Mouse (Mus musculus) lung, embryonic 14.5 days (tissue): ENCODE results near the gene Col13a1. TPM values are rescaled to one million over a fixed set of nuclear protein-coding genes. Genes with fewer than 3 reads are reported as not detected.

Experiments used
- ATAC-seq: fragments of 200-750 bp; cut with Nextera tagmentation; 2 replicates; pipeline ENCODE4 v1.8.0; 2017; ENCODE audit warnings: mild to moderate bottlenecking, moderate TSS enrichment, moderate library complexity; ENCODE audit not compliant: insufficient read depth
- DNase-seq: peaks from one replicate; pipeline ENCODE4 v3.0.0-alpha.2; 2015
- H3K27ac ChIP-seq: fragments of 300-500 bp; sonication (generic); 2 replicates; pipeline ENCODE4 v1.5.1; 2014; ENCODE audit warnings: low read depth, mild to moderate bottlenecking, moderate library complexity
- H3K27me3 ChIP-seq: fragments of 300-500 bp; sonication (generic); 2 replicates; pipeline ENCODE4 v1.6.1; 2014; ENCODE audit warnings: low read length, control low read depth; ENCODE audit not compliant: insufficient read depth
- H3K36me3 ChIP-seq: fragments of 300-500 bp; sonication (generic); 2 replicates; pipeline ENCODE4 v1.6.1; 2014; ENCODE audit warnings: control low read depth; ENCODE audit not compliant: insufficient read depth
- H3K4me1 ChIP-seq: fragments of 300-500 bp; sonication (generic); 2 replicates; pipeline ENCODE4 v1.6.1; 2014; ENCODE audit warnings: antibody characterized with exemption, control low read depth; ENCODE audit not compliant: insufficient read depth
- H3K4me2 ChIP-seq: fragments of 300-500 bp; sonication (generic); 2 replicates; pipeline ENCODE4 v1.6.1; 2014; ENCODE audit warnings: mild to moderate bottlenecking
- H3K4me3 ChIP-seq: fragments of 300-500 bp; sonication (generic); 2 replicates; pipeline ENCODE4 v1.5.1; 2014; ENCODE audit warnings: low read depth, low read length
- H3K9ac ChIP-seq: fragments of 300-500 bp; sonication (generic); 2 replicates; pipeline ENCODE4 v1.6.1; 2014
- H3K9me3 ChIP-seq: fragments of 300-500 bp; sonication (generic); 2 replicates; pipeline ENCODE4 v1.6.1; 2016; ENCODE audit warnings: low read depth, low read length, control low read depth
- CTCF ChIP-seq: IDR thresholded peaks from 2 replicates; pipeline ENCODE4 v1.5.1; 2016; ENCODE audit warnings: antibody characterized with exemption, low read depth
- WGBS: fragments of 180-500 bp; shearing (Covaris S2); extraction: QIAGEN DNeasy Blood & Tissue Kit; methylation state at CpG from one replicate; pipeline ENCODE4 v1.1.7; 2014; 5-methylcytosine and 5-hydroxymethylcytosine counted together
- polyA plus RNA-seq: library from polyadenylated mRNA; unstranded; fragments of >200 nt; fragmentation: Nextera tagmentation; extraction: Ambion mirVana; gene quantifications from 2 replicates; pipeline ENCODE4 v1.2.1, GENCODE M21; 2014

Gene Col13a1
- polyA plus RNA-seq, result 25.7 and 26.8 TPM in 2 replicates

DNA sequence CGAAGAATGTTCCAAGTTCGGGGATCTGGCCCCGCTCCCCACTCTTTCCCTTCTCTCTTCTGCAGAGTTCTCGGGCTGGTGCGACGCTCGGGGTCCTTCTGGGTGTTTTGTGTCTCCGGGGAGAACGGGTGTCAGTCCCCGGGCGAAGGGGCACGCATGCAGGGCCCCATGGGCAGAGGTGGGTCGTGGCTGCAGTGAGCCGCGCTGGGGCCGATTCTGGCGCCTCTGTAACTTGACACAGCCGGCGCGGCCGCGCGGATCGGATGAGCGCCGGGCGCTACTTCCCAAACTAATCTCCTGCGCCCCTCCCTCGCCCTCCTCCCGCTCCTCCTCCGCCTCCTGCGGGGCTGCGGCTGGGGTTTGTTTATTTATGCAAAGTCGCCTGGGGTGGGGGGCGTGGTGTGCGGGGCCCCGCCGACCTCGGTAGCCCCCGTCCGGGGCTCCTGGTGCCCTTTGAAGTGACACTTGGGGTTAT is at the start of gene Col13a1:
Gene Col13a1 (minus strand): TSS at position 243 of the 475 bp plus-strand sequence.
- ATAC-seq (peak; percentile 48), DNase-seq (peak; percentile 85)
- TF ChIP-seq CTCF, result no peak
- no peaks in the 10 kb centered on the region for H3K9me3 ChIP-seq
- peaks cover 32% of the 10 kb centered on the region for H3K27me3 ChIP-seq
- H3K9ac ChIP-seq, result peak within 1 kb of the TSS; percentile 67
- H3K4me1 ChIP-seq, result peaks cover 12% of the 10 kb centered on the region; the same call in 1 of the 2 replicates
- H3K4me2 ChIP-seq, result peak within 1 kb of the TSS; percentile 80
- peak within 1 kb of the TSS; percentile 31 for H3K27ac ChIP-seq
- peak within 1 kb of the TSS; percentile 59 for H3K4me3 ChIP-seq
- no peaks in the 10 kb centered on the region for H3K36me3 ChIP-seq
- under 1% methylated on average over 41 of the region's 41 CpGs for WGBS

DNA sequence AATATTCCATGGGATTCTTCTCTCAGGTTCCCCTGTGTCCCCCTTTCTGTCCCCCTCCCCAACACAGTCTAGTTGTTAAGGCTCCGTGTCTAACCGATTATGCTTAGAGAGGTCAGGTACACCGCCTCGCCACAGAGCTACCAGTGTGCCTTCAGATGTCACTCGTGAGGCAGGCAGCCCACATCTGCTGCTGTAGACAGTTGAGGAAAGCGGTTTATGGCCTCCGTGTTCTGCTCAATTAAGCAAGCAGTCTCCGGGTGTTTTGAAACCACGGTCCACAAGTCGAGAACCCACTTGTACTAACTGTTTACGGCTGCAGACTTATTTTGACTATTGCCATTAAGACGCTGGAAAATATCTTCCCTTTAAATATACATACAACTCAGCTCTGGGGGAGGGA is 48.8 kb upstream of the Col13a1 start:
- no peak for DNase-seq
- WGBS, result 65% methylated on average over 12 of the region's 12 CpGs
- H3K4me1 ChIP-seq, result peaks cover 6% of the 10 kb centered on the region; the same call in 1 of the 2 replicates
- H3K9ac ChIP-seq, result no peak overlapping the region
- H3K36me3 ChIP-seq, result no peaks in the 10 kb centered on the region
- no peaks in the 10 kb centered on the region for H3K27me3 ChIP-seq
- no peak for ATAC-seq
- H3K9me3 ChIP-seq, result no peaks in the 10 kb centered on the region
- no peak overlapping the region for H3K4me3 ChIP-seq
- TF ChIP-seq CTCF, result no peak
- no peak overlapping the region for H3K4me2 ChIP-seq
- no peak overlapping the region for H3K27ac ChIP-seq

DNA sequence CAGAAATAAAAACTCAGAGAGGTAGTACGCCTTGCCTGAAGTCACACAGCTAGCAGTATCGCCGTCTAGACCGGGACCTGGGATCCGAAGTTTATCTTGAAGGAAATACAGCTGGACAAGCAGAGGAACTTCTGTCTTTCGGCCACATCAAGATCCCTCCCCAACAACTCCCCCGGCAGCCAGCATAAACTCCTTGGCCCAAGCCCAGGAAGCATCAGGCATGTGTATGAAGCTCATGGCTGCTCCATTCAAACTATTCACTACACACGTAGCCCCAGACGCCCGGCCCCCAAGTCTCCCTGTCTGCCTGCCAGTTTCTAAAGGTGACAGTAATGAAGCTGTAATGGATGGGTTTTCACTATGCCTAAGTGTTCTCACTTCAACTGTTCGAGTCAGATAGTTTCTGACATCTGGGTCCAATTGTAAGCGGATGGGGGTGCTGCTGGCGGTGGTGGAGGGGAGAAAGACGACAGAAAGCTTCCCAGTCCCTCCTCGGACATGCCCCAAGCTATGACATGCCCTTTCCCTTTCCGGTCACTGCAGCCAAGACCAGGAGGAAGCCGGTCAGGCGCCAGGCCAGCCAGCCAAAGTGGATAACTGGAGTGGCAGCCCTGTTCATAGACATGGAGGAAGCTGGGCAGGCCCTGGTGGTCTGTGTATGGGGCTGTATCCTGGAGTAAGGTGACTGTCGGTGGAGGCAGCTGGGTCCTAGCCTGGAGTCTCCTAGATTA is 45.1 kb upstream of the Col13a1 start:
- H3K27ac ChIP-seq, result peak overlapping the region; percentile 40
- no peaks in the 10 kb centered on the region for H3K27me3 ChIP-seq
- H3K9me3 ChIP-seq, result no peaks in the 10 kb centered on the region
- TF ChIP-seq CTCF, result no peak
- H3K36me3 ChIP-seq, result no peaks in the 10 kb centered on the region
- peaks cover 13% of the 10 kb centered on the region; the same call in 1 of the 2 replicates for H3K4me1 ChIP-seq
- ATAC-seq, result peak; percentile 80
- H3K4me3 ChIP-seq, result no peak overlapping the region
- peak overlapping the region; percentile 10; the same call in 1 of the 2 replicates for H3K4me2 ChIP-seq
- WGBS, result 25% methylated on average over 19 of the region's 19 CpGs
- DNase-seq, result peak; percentile 92
- H3K9ac ChIP-seq, result no peak overlapping the region

DNA sequence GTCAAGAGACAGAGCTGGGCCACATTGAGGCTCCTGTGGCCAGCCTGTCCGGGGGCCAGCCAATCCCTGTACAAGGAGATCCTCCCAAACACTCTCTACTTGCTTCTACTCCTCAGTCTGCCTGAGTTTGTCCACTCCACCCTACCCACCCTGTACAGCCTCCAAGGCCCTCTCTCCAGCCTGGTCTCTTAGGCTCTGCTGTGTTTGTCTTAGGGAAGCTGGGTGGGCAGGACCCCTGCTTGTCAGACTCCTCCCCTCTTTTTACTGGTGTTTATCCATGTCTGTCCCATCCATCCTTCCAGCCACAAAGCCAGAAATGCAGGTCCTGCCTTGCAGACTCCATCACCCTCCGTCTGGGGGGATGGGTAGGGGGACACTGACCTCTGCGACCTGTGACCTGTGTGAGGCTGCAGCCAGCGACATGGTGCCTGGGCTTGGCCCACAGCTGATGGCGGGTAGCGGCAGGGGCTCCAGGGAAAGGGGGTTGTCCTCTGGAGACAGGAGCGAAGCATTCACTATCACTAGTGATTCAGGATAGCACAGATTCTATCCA is 41.2 kb upstream of the Col13a1 start:
- DNase-seq (no peak), ATAC-seq (peak; percentile 13; the same call in 1 of the 2 replicates)
- no peak overlapping the region for H3K4me3 ChIP-seq

DNA sequence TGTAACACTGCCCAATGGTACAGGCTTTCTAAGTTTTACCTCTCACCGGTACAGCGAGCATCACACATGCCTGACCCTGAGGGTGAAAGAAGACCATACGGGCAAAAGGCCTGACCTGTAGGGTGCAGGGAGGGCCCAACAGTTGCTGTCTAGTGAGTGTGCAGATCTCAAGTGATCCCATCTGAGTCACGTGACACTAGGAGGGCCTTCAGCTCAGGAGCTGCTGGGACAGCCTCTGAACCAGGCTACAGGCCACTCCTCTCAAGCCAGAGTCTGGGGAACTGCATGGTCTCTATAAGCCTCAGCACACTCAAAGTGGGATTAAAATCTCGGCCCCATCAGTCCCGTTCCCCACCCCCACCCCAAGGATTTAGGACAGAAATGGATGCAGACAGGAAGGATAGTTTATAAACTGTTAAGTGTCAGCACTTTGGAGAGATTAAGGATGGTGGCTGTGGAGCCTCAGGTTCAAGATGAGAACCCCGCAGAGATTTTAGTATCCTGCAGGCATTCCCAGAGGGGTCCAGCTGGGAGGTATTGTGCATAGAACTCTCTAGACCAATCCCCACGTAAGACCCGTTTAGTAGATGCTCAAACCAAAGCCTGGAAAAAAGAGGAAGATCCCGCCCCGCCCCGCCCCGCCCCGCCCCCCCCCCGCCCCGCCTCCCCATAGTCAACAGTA is 40.6 kb upstream of the Col13a1 start:
- Histone ChIP-seq H3K36me3 (no peaks in the 10 kb centered on the region), H3K9me3 (no peaks in the 10 kb centered on the region), H3K27me3 (no peaks in the 10 kb centered on the region), H3K4me3 (no peak overlapping the region), H3K4me1 (peaks cover 16% of the 10 kb centered on the region; the same call in 1 of the 2 replicates), H3K27ac (no peak overlapping the region), H3K4me2 (no peak overlapping the region), H3K9ac (no peak overlapping the region)
- DNase-seq (peak; percentile 33), ATAC-seq (0 out of 2 replicates have a peak, but pooled peaks have one; percentile 1)
- no peak for TF ChIP-seq CTCF
- WGBS, result 18% methylated on average over 16 of the region's 16 CpGs

More for the DNA sequence above, 41.2 kb upstream of the Col13a1 start:
- H3K4me1 ChIP-seq, result peaks cover 17% of the 10 kb centered on the region; the same call in 1 of the 2 replicates
- H3K36me3 ChIP-seq, result no peaks in the 10 kb centered on the region
- H3K9ac ChIP-seq, result no peak overlapping the region
- H3K4me2 ChIP-seq, result no peak overlapping the region
- TF ChIP-seq CTCF, result no peak
- no peaks in the 10 kb centered on the region for H3K27me3 ChIP-seq
- no peaks in the 10 kb centered on the region for H3K9me3 ChIP-seq
- no peak overlapping the region for H3K27ac ChIP-seq
- 21% methylated on average over 7 of the region's 7 CpGs for WGBS

DNA sequence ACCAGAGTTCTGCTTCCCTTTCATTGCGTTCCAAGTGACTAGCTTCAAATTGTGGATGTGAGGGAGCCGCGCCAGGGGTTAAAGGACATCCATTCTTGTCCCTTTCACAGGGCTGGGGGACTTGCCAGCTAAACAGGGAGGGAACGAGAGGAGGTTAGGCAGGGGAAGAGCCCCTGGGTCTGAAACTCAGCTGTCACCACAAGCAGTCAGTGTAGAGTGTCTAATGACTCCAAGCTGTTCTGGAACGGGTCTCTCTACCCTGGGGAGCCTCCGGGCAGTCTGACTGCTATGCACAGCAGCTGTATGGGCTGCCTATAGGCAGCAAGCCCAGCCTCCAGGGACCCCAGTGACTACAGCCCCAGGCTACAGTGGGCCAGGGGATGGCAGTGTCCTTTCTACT is 38.0 kb upstream of the Col13a1 start:
- Histone ChIP-seq H3K4me2 (no peak overlapping the region), H3K9ac (no peak overlapping the region), H3K27ac (peak overlapping the region; percentile 70), H3K36me3 (no peaks in the 10 kb centered on the region), H3K9me3 (no peaks in the 10 kb centered on the region), H3K4me1 (peaks cover 11% of the 10 kb centered on the region; the same call in 1 of the 2 replicates), H3K27me3 (no peaks in the 10 kb centered on the region), H3K4me3 (no peak overlapping the region)
- 34% methylated on average over 6 of the region's 6 CpGs for WGBS
- DNase-seq, result peak; percentile 92
- ATAC-seq, result peak; percentile 96
- TF ChIP-seq CTCF, result no peak
